Mouse (Mus musculus) T-helper 1 cell (primary cell): ENCODE data around the gene Gm10142.

Source experiments
- in situ Hi-C: fragments of 300-600 bp; cut with MboI, MseI; formaldehyde crosslinking; loops from one replicate; pipeline ENCODE4 v1.15.1; 2025; ENCODE audit warnings: high pct_unique_total_duplicates

The Gm10142 gene

GRCm38 (mm10) chr10:77715507-77715906 is at the start of gene Gm10142:
Gene Gm10142 (plus strand): TSS chr10:77715807.
- in situ Hi-C loops, result loop anchor here (25.0 kb wide), 1 partner anchor 1022 kb away; no protein-coding TSS in a partner anchor

GRCm38 (mm10) chr10:77666342-77666741 is 49.3 kb upstream of the Gm10142 start:
- in situ Hi-C loops, result no loop called here

- in situ Hi-C loops, result no loop called here
Measured at GRCm38 (mm10) chr10:77667402-77667801, 48.2 kb upstream of the Gm10142 start.

GRCm38 (mm10) chr10:77670710-77671109 is 44.9 kb upstream of the Gm10142 start:
- in situ Hi-C loops, result no loop called here

DNA sequence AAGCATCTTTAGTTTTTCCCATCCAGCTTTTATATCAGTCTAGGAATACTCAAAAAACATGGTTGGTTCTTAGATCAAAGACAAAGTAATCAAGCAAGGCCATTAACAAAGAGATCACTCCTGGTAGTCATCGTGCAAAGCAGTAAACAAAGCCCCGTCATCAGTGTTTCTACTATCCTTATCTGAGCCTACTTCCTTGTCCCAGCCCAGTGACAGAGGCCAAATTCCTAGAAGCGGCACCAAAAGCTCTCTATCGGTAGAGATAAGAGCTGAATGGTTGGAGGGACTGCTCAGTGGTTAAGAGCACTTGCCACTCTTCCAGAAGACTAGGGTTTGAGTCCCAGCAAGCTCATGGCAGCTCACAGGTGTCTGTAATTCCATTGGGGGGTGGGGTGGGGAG is 44.1 kb upstream of the Gm10142 start:
- in situ Hi-C loops, result no loop called here

DNA sequence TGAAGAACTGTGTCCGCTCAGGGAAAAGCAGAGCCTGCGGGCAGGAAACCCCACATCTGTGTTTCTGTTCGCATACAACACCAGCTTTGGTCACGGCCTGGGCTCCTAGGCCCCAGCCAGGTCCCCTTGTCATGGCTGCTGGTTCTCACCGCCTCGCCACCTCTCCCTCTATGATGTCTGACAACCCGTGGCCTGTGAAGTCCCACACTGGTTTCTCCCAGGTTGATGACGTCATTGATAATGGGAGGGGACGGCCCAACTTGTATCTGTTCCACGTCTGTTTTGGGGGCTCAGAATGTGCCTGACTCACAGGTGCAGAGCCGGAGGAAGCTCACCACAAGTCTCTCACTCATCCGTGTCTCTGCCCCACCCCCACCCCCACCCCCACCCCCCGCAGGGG is 41.8 kb upstream of the Gm10142 start:
- in situ Hi-C loops, result no loop called here

DNA sequence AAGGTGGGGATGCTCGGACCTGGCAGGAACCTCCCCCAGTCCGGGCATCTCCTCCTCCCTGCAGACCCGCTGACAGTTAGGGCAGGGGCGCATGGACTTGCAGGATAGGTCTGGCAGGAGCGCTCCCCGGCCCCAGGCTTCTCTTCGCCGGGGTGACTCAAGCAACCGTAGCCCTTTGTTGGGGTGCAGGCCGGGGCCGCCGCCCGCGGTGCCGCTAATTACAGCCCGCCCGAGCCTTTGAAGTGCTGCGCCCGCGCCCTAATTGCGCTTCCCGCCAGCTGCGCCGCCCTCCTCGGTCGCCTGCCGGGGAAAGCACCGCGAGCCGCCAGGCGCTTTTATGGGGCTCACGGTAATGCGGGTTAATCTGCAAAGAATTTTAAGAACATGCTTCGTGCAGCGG is 38.0 kb upstream of the Gm10142 start:
- in situ Hi-C loops, result loop anchor here (25.0 kb wide), 1 partner anchor 1960 kb away; the partner anchor contains the start of genes Odf3l2 and Shc2

GRCm38 (mm10) chr10:77682994-77683393 is 32.6 kb upstream of the Gm10142 start:
- in situ Hi-C loops, result loop anchor here (25.0 kb wide), 1 partner anchor 1954 kb away; the partner anchor contains the start of genes Odf3l2 and Shc2

DNA sequence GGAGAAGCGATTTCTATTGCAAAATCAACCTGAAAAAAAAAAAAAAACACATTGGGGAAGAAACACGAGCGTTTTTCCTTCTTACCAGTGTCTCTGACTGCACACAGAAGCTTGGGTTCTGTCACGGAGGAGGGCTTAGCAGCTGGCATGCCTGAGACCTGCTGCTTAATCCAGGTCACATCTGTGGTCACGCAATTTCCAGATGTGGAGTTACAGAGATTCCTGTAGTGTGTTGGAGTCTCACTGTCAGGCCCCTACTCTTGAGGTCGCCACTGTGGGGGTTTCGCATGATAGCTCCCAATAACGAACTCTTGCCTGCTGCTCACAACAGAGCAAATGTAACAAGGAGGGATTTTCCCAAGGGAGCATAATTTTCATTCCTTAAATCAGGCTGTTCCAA is 31.4 kb upstream of the Gm10142 start:
- in situ Hi-C loops, result loop anchor here (25.0 kb wide), 1 partner anchor 1953 kb away; the partner anchor contains the start of genes Odf3l2 and Shc2

DNA sequence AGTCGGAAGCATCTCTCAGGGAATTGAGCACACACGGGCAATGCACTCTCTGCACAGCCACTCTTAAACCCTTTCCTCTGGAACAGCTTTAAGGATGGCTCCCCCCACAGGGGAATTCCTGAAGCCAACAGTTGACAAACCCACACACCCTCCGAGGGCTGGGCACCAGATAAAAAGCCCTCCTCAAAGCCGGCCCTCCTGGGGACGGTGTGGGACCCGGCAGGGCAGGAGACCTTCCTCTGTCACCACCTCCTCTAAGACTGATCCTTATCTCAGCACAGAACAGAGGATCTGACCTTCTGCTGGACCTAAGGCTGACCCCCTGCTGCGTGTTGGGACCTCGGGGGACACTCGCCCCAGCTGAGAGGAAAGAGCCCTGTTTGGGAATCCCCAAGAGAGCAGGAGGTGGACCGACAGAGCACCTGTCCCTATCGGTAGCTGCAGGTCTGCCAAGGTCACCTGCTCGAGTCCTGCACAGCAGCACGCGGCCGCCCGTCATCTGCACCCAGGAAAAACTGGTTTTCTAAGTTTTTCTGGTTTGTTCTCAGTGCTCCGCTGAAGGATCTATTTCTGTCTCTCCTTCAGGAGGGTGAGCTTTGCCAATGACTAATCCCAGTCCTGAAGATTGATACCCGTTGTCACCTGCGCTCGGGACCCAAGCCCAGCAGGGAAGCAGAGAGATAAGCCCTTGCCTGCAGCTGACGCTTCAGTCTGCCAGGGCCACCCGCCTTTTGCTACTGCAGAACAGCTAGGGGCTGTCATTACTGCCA is 29.5 kb upstream of the Gm10142 start, which contains the start of gene Tspear:
Gene Tspear (plus strand): TSS at position 675 of the 770 bp plus-strand sequence.
- in situ Hi-C loops, result loop anchor here (25.0 kb wide), 1 partner anchor 1951 kb away; the partner anchor contains the start of genes Odf3l2 and Shc2

DNA sequence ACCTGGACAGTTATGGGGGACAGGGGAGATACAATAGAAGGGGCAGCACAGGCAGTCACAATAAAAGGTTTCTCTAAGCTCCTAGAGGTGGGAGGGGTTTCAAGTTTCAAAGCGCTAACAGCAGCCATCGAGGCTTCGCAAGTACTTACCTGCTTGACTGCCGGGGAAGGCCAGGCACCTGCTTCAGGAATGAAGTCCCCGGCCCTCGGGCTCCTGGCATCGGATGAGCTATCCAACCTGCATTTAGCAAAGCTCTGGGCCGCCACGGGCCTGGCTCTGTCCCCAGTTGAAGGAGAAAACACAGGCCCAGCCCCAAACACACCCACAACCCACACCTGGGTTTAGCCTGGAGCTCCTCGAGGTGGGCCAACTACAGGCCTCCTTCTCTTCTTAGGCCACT is 28.6 kb upstream of the Gm10142 start:
- in situ Hi-C loops, result loop anchor here (25.0 kb wide), 1 partner anchor 1950 kb away; the partner anchor contains the start of genes Odf3l2 and Shc2

- in situ Hi-C loops, result loop anchor here (25.0 kb wide), 1 partner anchor 1947 kb away; the partner anchor contains the start of genes Odf3l2 and Shc2
Measured at GRCm38 (mm10) chr10:77690356-77690807, 25.2 kb upstream of the Gm10142 start, which contains the start of gene Gm19402. Gene Gm19402 (minus strand): TSS chr10:77690757.

- in situ Hi-C loops, result loop anchor here (25.0 kb wide), 1 partner anchor 1940 kb away; the partner anchor contains the start of genes Odf3l2 and Shc2
Measured at GRCm38 (mm10) chr10:77697133-77697532, 18.5 kb upstream of the Gm10142 start, which contains the start of gene Gm9508. Gene Gm9508 (minus strand): TSS chr10:77697233.

DNA sequence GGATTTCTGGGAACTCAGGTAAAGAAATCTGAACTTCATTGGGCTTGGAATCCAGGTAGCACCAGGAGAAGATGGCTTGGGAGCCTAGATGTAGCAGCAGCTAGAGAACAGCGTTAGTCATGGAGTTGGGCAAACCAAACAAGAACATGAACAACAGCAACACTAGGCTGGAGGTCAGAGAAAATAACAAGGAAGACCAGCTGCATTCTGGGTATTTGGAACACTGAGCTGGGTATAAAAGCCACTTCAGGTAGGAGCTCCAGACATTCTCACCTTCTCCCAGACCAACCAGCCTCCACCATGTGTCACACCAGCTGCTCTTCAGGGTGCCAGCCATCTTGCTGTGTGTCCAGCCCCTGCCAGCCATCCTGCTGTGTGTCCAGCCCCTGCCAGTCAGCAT is 9.3 kb upstream of the Gm10142 start, which contains the start of gene Gm10272:
Gene Gm10272 (plus strand): TSS at position 301 of the 400 bp plus-strand sequence.
- in situ Hi-C loops, result loop anchor here (25.0 kb wide), 1 partner anchor 1031 kb away; no protein-coding TSS in a partner anchor

- in situ Hi-C loops, result loop anchor here (25.0 kb wide), 1 partner anchor 1027 kb away; no protein-coding TSS in a partner anchor
Measured at GRCm38 (mm10) chr10:77709831-77710230, 5.8 kb upstream of the Gm10142 start.

DNA sequence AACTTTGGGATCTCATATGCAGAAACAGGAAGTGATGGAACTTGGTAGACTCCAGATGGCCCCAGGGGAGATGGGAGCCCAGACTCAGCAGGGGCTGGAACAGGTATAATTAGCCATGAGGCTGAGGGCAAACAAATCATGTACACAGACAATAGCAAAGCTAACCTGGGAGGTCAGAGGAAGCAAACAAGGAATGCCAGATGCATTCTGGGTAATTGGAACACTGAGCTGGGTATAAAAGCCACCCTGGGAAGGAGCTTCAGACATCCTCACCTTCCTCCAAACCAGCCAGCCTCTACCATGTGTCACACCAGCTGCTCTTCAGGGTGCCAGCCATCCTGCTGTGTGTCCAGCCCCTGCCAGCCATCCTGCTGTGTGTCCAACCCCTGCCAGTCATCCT is 4.5 kb upstream of the Gm10142 start, which contains the start of gene Gm10024:
Gene Gm10024 (plus strand): TSS at position 301 of the 400 bp plus-strand sequence.
- in situ Hi-C loops, result loop anchor here (25.0 kb wide), 1 partner anchor 1026 kb away; no protein-coding TSS in a partner anchor

DNA sequence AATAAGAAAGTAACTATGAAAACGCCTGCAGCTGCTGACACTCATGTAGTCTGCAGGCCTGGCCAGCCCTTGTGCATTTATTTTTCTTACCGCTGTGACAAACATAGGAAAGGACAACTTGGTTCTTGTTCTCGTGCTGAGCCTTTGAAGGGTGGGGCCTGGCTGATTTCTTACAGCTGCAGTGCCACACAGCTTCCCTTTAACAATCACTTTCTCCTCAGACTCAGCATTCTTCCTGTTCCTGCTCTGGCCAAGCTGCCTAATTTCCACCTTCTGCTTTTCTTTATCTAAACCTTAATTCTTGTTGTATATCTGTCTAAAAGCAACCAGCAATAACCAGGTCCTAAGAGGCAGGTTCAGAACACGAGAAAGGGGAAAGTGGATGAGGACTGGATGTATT is 1.9 kb upstream of the Gm10142 start:
- in situ Hi-C loops, result loop anchor here (25.0 kb wide), 1 partner anchor 1024 kb away; no protein-coding TSS in a partner anchor

- in situ Hi-C loops, result loop anchor here (25.0 kb wide), 1 partner anchor 1017 kb away; no protein-coding TSS in a partner anchor
Measured at GRCm38 (mm10) chr10:77720299-77720698, 4.7 kb downstream of the Gm10142 start, which contains the start of gene Krtap12-1. Gene Krtap12-1 (plus strand): TSS chr10:77720599.

GRCm38 (mm10) chr10:77724855-77725254 is 9.2 kb downstream of the Gm10142 start:
- in situ Hi-C loops, result loop anchor here (25.0 kb wide), 1 partner anchor 1012 kb away; no protein-coding TSS in a partner anchor

DNA sequence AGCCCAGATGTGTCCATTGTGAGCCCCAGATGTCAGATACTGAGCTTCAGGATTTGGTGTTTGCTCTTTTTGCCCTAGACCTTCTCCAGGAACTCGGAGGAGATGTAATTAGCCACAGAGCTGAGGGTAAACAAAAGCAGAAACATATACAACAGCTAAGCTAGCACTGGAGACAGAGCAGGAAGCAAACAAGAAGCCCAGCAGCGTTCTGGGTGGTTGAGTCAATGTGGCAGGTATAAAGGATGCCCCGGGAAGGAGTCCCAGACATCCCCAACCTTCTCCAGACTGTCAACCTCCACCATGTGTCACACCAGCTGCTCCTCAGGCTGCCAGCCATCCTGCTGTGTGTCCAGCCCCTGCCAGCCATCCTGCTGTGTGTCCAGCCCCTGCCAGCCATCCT is 10.6 kb downstream of the Gm10142 start, which contains the start of gene Gm10100:
Gene Gm10100 (plus strand): TSS at position 301 of the 400 bp plus-strand sequence.
- in situ Hi-C loops, result no loop called here

GRCm38 (mm10) chr10:77728280-77728679 is 12.7 kb downstream of the Gm10142 start:
- in situ Hi-C loops, result no loop called here
